Mouse (Mus musculus): ENCODE results near the gene Dtx1. TPM values are rescaled to one million over a fixed set of nuclear protein-coding genes. Genes with fewer than 3 reads are reported as not detected.
A peak's percentile ranks its signal among the peaks of the same experiment; 100 is the strongest.

Gene Dtx1
- polyA plus RNA-seq, 1 experiment from 2014 or later: 27.0 TPM

- peaks cover 8% of the 10 kb centered on the region; the same call in 1 of the 2 replicates for H3K4me1 ChIP-seq
- no peak overlapping the region for H3K27ac ChIP-seq
- H3K27me3 ChIP-seq (replicated peaks): peaks cover 62% of the 10 kb centered on the region
- no peak overlapping the region; the same call in 1 of the 2 replicates for H3K4me2 ChIP-seq (replicated peaks)
- no peak overlapping the region for H3K4me3 ChIP-seq
- no peak for ATAC-seq (ENCODE audit: low FRiP score, low read depth)
- H3K36me3 ChIP-seq: no peaks in the 10 kb centered on the region
- H3K9me3 ChIP-seq: no peaks in the 10 kb centered on the region
- WGBS: 39% methylated on average over 12 of the region's 12 CpGs
- H3K9ac ChIP-seq: no peak overlapping the region
Observed at GRCm38 (mm10) chr5:120647814-120648491, 63.8 kb downstream of the Dtx1 start.

GRCm38 (mm10) chr5:120647361-120647760 is 64.4 kb downstream of the Dtx1 start:
- ATAC-seq (ENCODE audit: low FRiP score, low read depth): no peak
- no peaks in the 10 kb centered on the region for H3K36me3 ChIP-seq
- no peak overlapping the region for H3K4me3 ChIP-seq
- 71% methylated on average over 4 of the region's 4 CpGs for WGBS
- no peak overlapping the region for H3K4me2 ChIP-seq (replicated peaks)
- no peak overlapping the region for H3K9ac ChIP-seq
- H3K27me3 ChIP-seq (replicated peaks): peaks cover 56% of the 10 kb centered on the region
- peaks cover 8% of the 10 kb centered on the region; the same call in 1 of the 2 replicates for H3K4me1 ChIP-seq
- H3K9me3 ChIP-seq: no peaks in the 10 kb centered on the region
- no peak overlapping the region for H3K27ac ChIP-seq

GRCm38 (mm10) chr5:120645851-120646250 is 65.9 kb downstream of the Dtx1 start:
- Histone ChIP-seq H3K36me3 (no peaks in the 10 kb centered on the region), H3K27ac (no peak overlapping the region), H3K4me2 (replicated peaks) (no peak overlapping the region), H3K4me1 (peaks cover 8% of the 10 kb centered on the region; the same call in 1 of the 2 replicates), H3K9me3 (no peaks in the 10 kb centered on the region), H3K4me3 (no peak overlapping the region), H3K27me3 (replicated peaks) (peaks cover 47% of the 10 kb centered on the region), H3K9ac (no peak overlapping the region)
- no peak for ATAC-seq (ENCODE audit: low FRiP score, low read depth)
- 69% methylated on average over 6 of the region's 6 CpGs for WGBS

- 76% methylated on average over 3 of the region's 3 CpGs for WGBS
- H3K4me2 ChIP-seq (replicated peaks): no peak overlapping the region
- no peaks in the 10 kb centered on the region for H3K9me3 ChIP-seq
- no peaks in the 10 kb centered on the region for H3K36me3 ChIP-seq
- H3K27ac ChIP-seq: no peak overlapping the region
- H3K27me3 ChIP-seq (replicated peaks): peaks cover 32% of the 10 kb centered on the region
- H3K4me3 ChIP-seq: no peak overlapping the region
- peaks cover 8% of the 10 kb centered on the region; the same call in 1 of the 2 replicates for H3K4me1 ChIP-seq
- no peak for ATAC-seq (ENCODE audit: low FRiP score, low read depth)
- H3K9ac ChIP-seq: no peak overlapping the region
Observed at GRCm38 (mm10) chr5:120644227-120644626, 67.5 kb downstream of the Dtx1 start.

- WGBS: 79% methylated on average over 14 of the region's 14 CpGs
Observed at GRCm38 (mm10) chr5:120643365-120644085, 68.2 kb downstream of the Dtx1 start.

GRCm38 (mm10) chr5:120640094-120640493 is 71.6 kb downstream of the Dtx1 start:
- no peaks in the 10 kb centered on the region for H3K36me3 ChIP-seq
- no peak overlapping the region for H3K9ac ChIP-seq
- H3K4me3 ChIP-seq: no peak overlapping the region
- H3K9me3 ChIP-seq: no peaks in the 10 kb centered on the region
- no peaks in the 10 kb centered on the region for H3K27me3 ChIP-seq (replicated peaks)
- no peak overlapping the region for H3K4me2 ChIP-seq (replicated peaks)
- H3K4me1 ChIP-seq: no peaks in the 10 kb centered on the region
- no peak for ATAC-seq (ENCODE audit: low FRiP score, low read depth)
- WGBS: 93% methylated on average over 7 of the region's 7 CpGs
- no peak overlapping the region for H3K27ac ChIP-seq

More at GRCm38 (mm10) chr5:120643365-120644085, 68.2 kb downstream of the Dtx1 start:
- Histone ChIP-seq H3K36me3 (no peaks in the 10 kb centered on the region), H3K9me3 (no peaks in the 10 kb centered on the region), H3K4me1 (peaks cover under 1% of the 10 kb centered on the region; the same call in 1 of the 2 replicates), H3K27ac (no peak overlapping the region), H3K4me2 (replicated peaks) (no peak overlapping the region), H3K9ac (no peak overlapping the region), H3K27me3 (replicated peaks) (peaks cover 25% of the 10 kb centered on the region), H3K4me3 (no peak overlapping the region)
- no peak for ATAC-seq (ENCODE audit: low FRiP score, low read depth)

- no peaks in the 10 kb centered on the region; the same call in 1 of the 2 replicates for H3K27me3 ChIP-seq (replicated peaks)
- no peak overlapping the region for H3K9ac ChIP-seq
- H3K4me2 ChIP-seq (replicated peaks): no peak overlapping the region
- H3K9me3 ChIP-seq: peaks cover 7% of the 10 kb centered on the region
- H3K4me1 ChIP-seq: no peaks in the 10 kb centered on the region; the same call in 1 of the 2 replicates
- no peaks in the 10 kb centered on the region for H3K36me3 ChIP-seq
- no peak overlapping the region for H3K4me3 ChIP-seq
- 85% methylated on average over 5 of the region's 5 CpGs for WGBS
- no peak overlapping the region for H3K27ac ChIP-seq
- no peak for ATAC-seq (ENCODE audit: low FRiP score, low read depth)
Observed at GRCm38 (mm10) chr5:120635633-120636032, 76.1 kb downstream of the Dtx1 start.

- WGBS: 31% methylated on average over 5 of the region's 5 CpGs
- ATAC-seq (ENCODE audit: low FRiP score, low read depth): no peak
- Histone ChIP-seq H3K27ac (no peak overlapping the region), H3K4me2 (replicated peaks) (no peak overlapping the region), H3K9me3 (peaks cover 7% of the 10 kb centered on the region), H3K27me3 (replicated peaks) (peaks cover 7% of the 10 kb centered on the region), H3K4me1 (no peaks in the 10 kb centered on the region; the same call in 1 of the 2 replicates), H3K4me3 (no peak overlapping the region), H3K36me3 (no peaks in the 10 kb centered on the region), H3K9ac (no peak overlapping the region)
Observed at GRCm38 (mm10) chr5:120634860-120635259, 76.9 kb downstream of the Dtx1 start.

GRCm38 (mm10) chr5:120634131-120634530 is 77.6 kb downstream of the Dtx1 start, which contains the start of gene Cfap73:
Gene Cfap73 (minus strand): TSS chr5:120634235.
- Histone ChIP-seq H3K27me3 (replicated peaks) (peaks cover 8% of the 10 kb centered on the region), H3K27ac (no peak within 1 kb of the TSS), H3K36me3 (no peaks in the 10 kb centered on the region), H3K4me2 (replicated peaks) (no peak within 1 kb of the TSS), H3K4me3 (no peak within 1 kb of the TSS), H3K4me1 (no peaks in the 10 kb centered on the region; the same call in 1 of the 2 replicates), H3K9me3 (peaks cover 7% of the 10 kb centered on the region), H3K9ac (no peak within 1 kb of the TSS)
- WGBS: 59% methylated on average over 9 of the region's 9 CpGs
- no peak for ATAC-seq (ENCODE audit: low FRiP score, low read depth)

GRCm38 (mm10) chr5:120631892-120632291 is 79.8 kb downstream of the Dtx1 start:
- whole genome bisulfite sequencing: 93% methylated on average over 5 of the region's 5 CpGs
- no peaks in the 10 kb centered on the region; the same call in 1 of the 2 replicates for H3K4me1 ChIP-seq
- H3K27ac ChIP-seq: no peak overlapping the region
- H3K4me2 ChIP-seq (replicated peaks): no peak overlapping the region
- H3K9me3 ChIP-seq: peaks cover 7% of the 10 kb centered on the region
- H3K36me3 ChIP-seq: peaks cover 13% of the 10 kb centered on the region
- no peak overlapping the region for H3K4me3 ChIP-seq
- ATAC-seq (ENCODE audit: low FRiP score, low read depth): no peak
- no peak overlapping the region for H3K9ac ChIP-seq
- peaks cover 8% of the 10 kb centered on the region for H3K27me3 ChIP-seq (replicated peaks)

GRCm38 (mm10) chr5:120631128-120631527 is 80.6 kb downstream of the Dtx1 start:
- H3K4me3 ChIP-seq: no peak overlapping the region
- H3K9me3 ChIP-seq: peaks cover 7% of the 10 kb centered on the region
- no peak overlapping the region for H3K27ac ChIP-seq
- no peak for ATAC-seq (ENCODE audit: low FRiP score, low read depth)
- peaks cover 8% of the 10 kb centered on the region for H3K27me3 ChIP-seq (replicated peaks)
- H3K9ac ChIP-seq: no peak overlapping the region
- peaks cover 21% of the 10 kb centered on the region for H3K36me3 ChIP-seq
- WGBS: 12% methylated on average over 29 of the region's 29 CpGs
- no peaks in the 10 kb centered on the region; the same call in 1 of the 2 replicates for H3K4me1 ChIP-seq
- H3K4me2 ChIP-seq (replicated peaks): peak overlapping the region; percentile 46

Measured in neural tube, embryonic 12.5 days (tissue).